Mouse (Mus musculus): ENCODE results near the gene Igsf23. TPM values are rescaled to one million over a fixed set of nuclear protein-coding genes. Genes with fewer than 3 reads are reported as not detected.
A peak's percentile ranks its signal among the peaks of the same experiment; 100 is the strongest.

The Igsf23 gene
- polyA plus RNA-seq, 1 experiment from 2014 or later = 189 TPM

- Histone ChIP-seq H3K4me2 (replicated peaks; ENCODE audit: low read depth) (no peak overlapping the region), H3K9ac (ENCODE audit: low read depth, low read length) (no peak overlapping the region), H3K4me3 (ENCODE audit: low read depth, low read length) (no peak overlapping the region), H3K27me3 (replicated peaks; ENCODE audit: control insufficient read depth, insufficient read depth, low read length) (no peaks in the 10 kb centered on the region), H3K36me3 (ENCODE audit: control insufficient read depth, insufficient read depth) (no peaks in the 10 kb centered on the region), H3K9me3 (ENCODE audit: control insufficient read depth) (no peaks in the 10 kb centered on the region), H3K4me1 (replicated peaks; ENCODE audit: control insufficient read depth, insufficient read depth, low read length) (peaks cover 4% of the 10 kb centered on the region; the same call in 1 of the 2 replicates), H3K27ac (ENCODE audit: low read depth, low read length) (no peak overlapping the region)
- no peak for ATAC-seq
- TF ChIP-seq CTCF (IDR thresholded peaks at IDR 0.05; ENCODE audit: low read depth) = no peak
- WGBS = 14% methylated on average over 11 of the region's 15 CpGs
Measured at GRCm38 (mm10) chr7:19923797-19924196, 26.8 kb downstream of the Igsf23 start.

GRCm38 (mm10) chr7:19923354-19923753 lies 27.2 kb downstream of the Igsf23 start:
- 56% methylated on average over 2 of the region's 2 CpGs for WGBS
- ATAC-seq = no peak
- TF ChIP-seq CTCF (IDR thresholded peaks at IDR 0.05; ENCODE audit: low read depth) = no peak
- no peaks in the 10 kb centered on the region for H3K9me3 ChIP-seq (ENCODE audit: control insufficient read depth)
- H3K27ac ChIP-seq (ENCODE audit: low read depth, low read length) = no peak overlapping the region
- no peak overlapping the region for H3K9ac ChIP-seq (ENCODE audit: low read depth, low read length)
- peaks cover 4% of the 10 kb centered on the region; the same call in 1 of the 2 replicates for H3K4me1 ChIP-seq (replicated peaks; ENCODE audit: control insufficient read depth, insufficient read depth, low read length)
- peaks cover 3% of the 10 kb centered on the region; the same call in 1 of the 2 replicates for H3K36me3 ChIP-seq (ENCODE audit: control insufficient read depth, insufficient read depth)
- no peaks in the 10 kb centered on the region for H3K27me3 ChIP-seq (replicated peaks; ENCODE audit: control insufficient read depth, insufficient read depth, low read length)
- H3K4me2 ChIP-seq (replicated peaks; ENCODE audit: low read depth) = no peak overlapping the region
- no peak overlapping the region for H3K4me3 ChIP-seq (ENCODE audit: low read depth, low read length)

DNA sequence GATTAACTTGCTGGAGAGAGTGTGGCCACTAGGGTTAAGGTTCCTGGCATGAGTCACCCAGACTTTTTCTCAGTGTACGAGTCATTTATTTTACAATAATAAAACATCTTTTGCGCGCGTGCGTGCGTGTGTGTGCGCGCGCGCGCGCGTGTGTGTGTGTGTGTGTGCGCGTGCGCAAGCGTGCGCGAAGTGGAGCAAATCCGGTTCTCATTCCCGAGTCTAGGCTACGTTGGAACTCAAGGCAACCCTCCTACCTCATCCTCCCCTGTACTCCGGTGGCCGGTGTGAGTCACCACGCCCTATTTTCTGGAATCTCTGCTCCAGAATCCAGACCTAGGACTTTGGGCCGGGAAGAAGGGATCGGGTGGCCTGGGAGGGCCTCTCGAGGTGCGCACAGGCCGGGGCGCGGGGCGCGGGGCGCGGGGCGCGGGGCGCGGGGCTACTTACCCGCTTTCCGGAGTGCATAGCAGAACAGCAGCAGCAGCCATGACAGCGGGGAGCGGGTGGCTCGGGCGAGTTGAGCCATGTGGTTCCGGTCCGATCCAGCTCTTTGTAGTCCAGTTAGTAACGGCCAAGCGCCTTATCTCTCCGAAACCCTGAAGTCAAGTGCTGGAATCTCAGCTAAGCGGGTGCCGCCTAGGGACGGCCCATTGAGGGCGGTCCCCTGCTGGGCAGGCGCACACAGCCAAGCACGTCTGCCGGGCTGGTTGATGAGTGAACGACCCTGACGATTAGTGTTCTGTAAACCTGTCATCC lies 29.9 kb downstream of the Igsf23 start, which contains the start of gene Pvr:
Gene Pvr (minus strand): TSS at position 655 of the 756 bp plus-strand sequence.
- H3K4me2 ChIP-seq (replicated peaks; ENCODE audit: low read depth) = peak within 1 kb of the TSS; percentile 90
- peak; percentile 58 for TF ChIP-seq CTCF (IDR thresholded peaks at IDR 0.05; ENCODE audit: low read depth)
- ATAC-seq = peak; percentile 92
- WGBS = under 1% methylated on average over 58 of the region's 60 CpGs
- peak within 1 kb of the TSS; percentile 90 for H3K9ac ChIP-seq (ENCODE audit: low read depth, low read length)
- H3K27ac ChIP-seq (ENCODE audit: low read depth, low read length) = peak within 1 kb of the TSS; percentile 93
- H3K4me3 ChIP-seq (ENCODE audit: low read depth, low read length) = peak within 1 kb of the TSS; percentile 79
- no peaks in the 10 kb centered on the region for H3K9me3 ChIP-seq (ENCODE audit: control insufficient read depth)
- peaks cover 4% of the 10 kb centered on the region; the same call in 1 of the 2 replicates for H3K4me1 ChIP-seq (replicated peaks; ENCODE audit: control insufficient read depth, insufficient read depth, low read length)
- H3K36me3 ChIP-seq (ENCODE audit: control insufficient read depth, insufficient read depth) = peaks cover 28% of the 10 kb centered on the region
- no peaks in the 10 kb centered on the region for H3K27me3 ChIP-seq (replicated peaks; ENCODE audit: control insufficient read depth, insufficient read depth, low read length)

DNA sequence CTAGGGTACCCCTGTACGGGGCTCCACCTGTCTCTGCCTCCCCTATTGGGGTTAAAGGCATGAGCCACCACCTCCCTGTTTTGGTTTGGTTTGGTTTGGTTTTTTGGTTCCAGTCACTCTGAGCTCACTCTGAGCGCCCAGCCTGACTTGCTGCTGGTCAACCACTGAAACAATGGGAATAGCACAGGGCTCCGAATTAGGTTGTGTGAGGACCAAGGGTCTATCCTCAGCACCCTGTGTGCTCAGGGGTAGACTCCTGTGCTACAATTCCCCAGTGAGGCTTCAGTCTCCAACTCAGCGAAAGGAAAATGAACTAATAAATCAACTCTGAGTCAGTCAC lies 30.4 kb downstream of the Igsf23 start:
- ATAC-seq = no peak
- Histone ChIP-seq H3K36me3 (ENCODE audit: control insufficient read depth, insufficient read depth) (peaks cover 34% of the 10 kb centered on the region), H3K4me1 (replicated peaks; ENCODE audit: control insufficient read depth, insufficient read depth, low read length) (peaks cover 4% of the 10 kb centered on the region; the same call in 1 of the 2 replicates), H3K27me3 (replicated peaks; ENCODE audit: control insufficient read depth, insufficient read depth, low read length) (no peaks in the 10 kb centered on the region), H3K27ac (ENCODE audit: low read depth, low read length) (peak overlapping the region; percentile 93), H3K9ac (ENCODE audit: low read depth, low read length) (peak overlapping the region; percentile 90), H3K9me3 (ENCODE audit: control insufficient read depth) (no peaks in the 10 kb centered on the region), H3K4me2 (replicated peaks; ENCODE audit: low read depth) (peak overlapping the region; percentile 90), H3K4me3 (ENCODE audit: low read depth, low read length) (peak overlapping the region; percentile 79)
- TF ChIP-seq CTCF (IDR thresholded peaks at IDR 0.05; ENCODE audit: low read depth) = no peak
- 27% methylated on average over 4 of the region's 4 CpGs for WGBS

- no peak for TF ChIP-seq CTCF (IDR thresholded peaks at IDR 0.05; ENCODE audit: low read depth)
- Histone ChIP-seq H3K4me1 (replicated peaks; ENCODE audit: control insufficient read depth, insufficient read depth, low read length) (no peaks in the 10 kb centered on the region), H3K4me3 (ENCODE audit: low read depth, low read length) (no peak overlapping the region), H3K27me3 (replicated peaks; ENCODE audit: control insufficient read depth, insufficient read depth, low read length) (no peaks in the 10 kb centered on the region), H3K27ac (ENCODE audit: low read depth, low read length) (no peak overlapping the region), H3K9ac (ENCODE audit: low read depth, low read length) (no peak overlapping the region), H3K36me3 (ENCODE audit: control insufficient read depth, insufficient read depth) (peaks cover 62% of the 10 kb centered on the region), H3K9me3 (ENCODE audit: control insufficient read depth) (no peaks in the 10 kb centered on the region), H3K4me2 (replicated peaks; ENCODE audit: low read depth) (no peak overlapping the region)
- WGBS = 89% methylated on average over 7 of the region's 7 CpGs
- no peak for ATAC-seq
Measured at GRCm38 (mm10) chr7:19914558-19914957, 36.0 kb downstream of the Igsf23 start.

- no peak for ATAC-seq
- no peak for TF ChIP-seq CTCF (IDR thresholded peaks at IDR 0.05; ENCODE audit: low read depth)
- no peak overlapping the region for H3K9ac ChIP-seq (ENCODE audit: low read depth, low read length)
- no peaks in the 10 kb centered on the region for H3K9me3 ChIP-seq (ENCODE audit: control insufficient read depth)
- no peak overlapping the region for H3K4me2 ChIP-seq (replicated peaks; ENCODE audit: low read depth)
- no peak overlapping the region for H3K4me3 ChIP-seq (ENCODE audit: low read depth, low read length)
- 90% methylated on average over 23 of the region's 23 CpGs for WGBS
- no peaks in the 10 kb centered on the region for H3K27me3 ChIP-seq (replicated peaks; ENCODE audit: control insufficient read depth, insufficient read depth, low read length)
- H3K27ac ChIP-seq (ENCODE audit: low read depth, low read length) = no peak overlapping the region
- H3K4me1 ChIP-seq (replicated peaks; ENCODE audit: control insufficient read depth, insufficient read depth, low read length) = no peaks in the 10 kb centered on the region
- peaks cover 64% of the 10 kb centered on the region for H3K36me3 ChIP-seq (ENCODE audit: control insufficient read depth, insufficient read depth)
Measured at GRCm38 (mm10) chr7:19911695-19912524, 38.6 kb downstream of the Igsf23 start.

Data from intestine, postnatal 0 days (tissue).